Mouse (Mus musculus): ENCODE results near the gene Spred2. TPM values are rescaled to one million over a fixed set of nuclear protein-coding genes. Genes with fewer than 3 reads are reported as not detected.

The Spred2 gene
- polyA plus RNA-seq, 1 experiment from 2014 or later, result 7.0 TPM

DNA sequence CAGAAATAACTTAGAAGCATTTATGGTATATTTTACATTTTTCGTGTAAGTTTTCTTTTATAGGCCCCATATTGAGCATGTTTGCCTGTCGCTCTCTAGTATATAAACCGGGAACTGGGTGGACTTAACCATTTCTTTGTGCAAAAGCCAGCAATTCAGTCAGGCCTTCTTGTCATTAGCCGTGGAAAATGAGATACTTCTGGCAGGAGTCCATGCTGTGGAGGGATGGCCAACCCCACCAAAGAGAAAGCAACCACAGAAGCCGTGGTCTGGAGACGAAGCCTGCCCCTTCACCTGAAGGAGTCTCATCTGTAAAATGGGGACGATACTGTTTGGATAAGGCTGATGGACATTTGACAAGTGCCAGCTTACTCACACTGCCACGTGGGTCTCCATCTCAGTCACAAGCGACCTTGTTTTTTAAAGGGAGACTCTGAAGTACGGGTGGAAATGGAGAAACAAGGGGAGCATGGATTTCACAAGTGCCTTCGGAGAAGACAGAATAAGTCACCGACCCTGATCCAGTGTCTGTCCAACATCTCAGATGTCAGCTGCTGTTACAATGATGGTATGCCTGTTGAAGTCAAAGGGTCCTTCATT lies 37.7 kb downstream of the Spred2 start:
- no peaks in the 10 kb centered on the region for H3K9me3 ChIP-seq (ENCODE audit: low read depth, low read length)
- no peaks in the 10 kb centered on the region for H3K27me3 ChIP-seq (ENCODE audit: insufficient read depth, low read length)
- peak; percentile 76 for DNase-seq
- no peak overlapping the region for H3K4me2 ChIP-seq
- no peak overlapping the region for H3K27ac ChIP-seq (ENCODE audit: low read depth)
- no peak for TF ChIP-seq CTCF (IDR thresholded peaks at IDR 0.05; ENCODE audit: low read depth)
- H3K4me1 ChIP-seq (ENCODE audit: insufficient read depth), result peaks cover 31% of the 10 kb centered on the region
- no peak for ATAC-seq (ENCODE audit: insufficient read depth)
- H3K9ac ChIP-seq, result no peak overlapping the region
- H3K36me3 ChIP-seq (ENCODE audit: insufficient read depth), result no peaks in the 10 kb centered on the region
- WGBS, result 55% methylated on average over 12 of the region's 12 CpGs
- H3K4me3 ChIP-seq (ENCODE audit: low read depth, low read length), result no peak overlapping the region

DNA sequence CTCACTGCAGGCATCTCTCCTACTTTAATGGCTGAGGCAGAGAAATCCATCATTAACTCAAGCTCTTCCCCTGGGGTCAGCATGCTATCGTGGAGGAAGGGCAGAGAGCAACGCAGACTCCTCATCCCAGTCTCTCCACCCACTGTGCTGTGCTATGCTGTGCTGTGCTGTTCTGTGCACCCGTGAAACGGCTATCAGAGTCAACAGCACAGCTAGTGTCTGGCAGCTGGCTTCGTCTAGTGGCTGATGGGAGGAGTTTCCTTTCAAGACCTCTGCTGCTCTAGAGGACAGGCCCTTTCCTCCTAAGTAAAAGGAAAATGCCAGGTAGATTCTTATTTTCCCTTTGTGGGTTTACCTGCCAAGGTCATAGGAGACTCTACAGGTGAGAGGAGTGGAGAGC lies 38.6 kb downstream of the Spred2 start:
- H3K36me3 ChIP-seq (ENCODE audit: insufficient read depth), result no peaks in the 10 kb centered on the region
- H3K9ac ChIP-seq, result no peak overlapping the region
- ATAC-seq (ENCODE audit: insufficient read depth) (peak; percentile 52; the same call in 1 of the 2 replicates), DNase-seq (peak; percentile 53)
- no peaks in the 10 kb centered on the region for H3K9me3 ChIP-seq (ENCODE audit: low read depth, low read length)
- no peak overlapping the region for H3K4me2 ChIP-seq
- WGBS, result 14% methylated on average over 5 of the region's 5 CpGs
- no peak for TF ChIP-seq CTCF (IDR thresholded peaks at IDR 0.05; ENCODE audit: low read depth)
- H3K27ac ChIP-seq (ENCODE audit: low read depth), result no peak overlapping the region; the same call in 1 of the 2 replicates
- no peak overlapping the region for H3K4me3 ChIP-seq (ENCODE audit: low read depth, low read length)
- peaks cover 31% of the 10 kb centered on the region for H3K4me1 ChIP-seq (ENCODE audit: insufficient read depth)
- H3K27me3 ChIP-seq (ENCODE audit: insufficient read depth, low read length), result no peaks in the 10 kb centered on the region

DNA sequence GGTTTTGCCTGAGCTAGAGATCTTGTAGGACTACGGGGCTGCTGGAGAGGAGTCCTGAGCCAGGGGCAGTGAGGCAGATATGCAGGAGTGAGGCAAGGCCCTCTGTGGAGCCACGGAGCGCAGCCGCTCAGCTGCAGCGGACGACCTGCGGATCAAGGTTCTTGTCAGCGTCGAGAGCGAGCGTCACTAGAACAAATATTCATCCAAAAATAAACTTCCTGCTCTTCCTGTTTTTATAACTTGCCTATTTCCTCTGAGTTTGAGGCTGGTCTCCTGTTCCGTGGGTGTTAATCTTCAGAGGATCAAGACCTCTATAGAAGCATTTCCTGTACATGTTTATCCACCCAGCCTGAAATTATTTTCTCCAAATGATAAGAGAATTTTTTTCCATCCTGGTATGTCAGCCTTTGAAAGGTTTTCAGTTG lies 39.6 kb downstream of the Spred2 start:
- peak; percentile 72 for DNase-seq
- Histone ChIP-seq H3K27ac (ENCODE audit: low read depth) (peak overlapping the region; percentile 50; the same call in 1 of the 2 replicates), H3K4me2 (peak overlapping the region; percentile 18; the same call in 1 of the 2 replicates), H3K4me3 (ENCODE audit: low read depth, low read length) (no peak overlapping the region), H3K9me3 (ENCODE audit: low read depth, low read length) (no peaks in the 10 kb centered on the region), H3K9ac (no peak overlapping the region; the same call in 1 of the 2 replicates), H3K4me1 (ENCODE audit: insufficient read depth) (peaks cover 31% of the 10 kb centered on the region), H3K27me3 (ENCODE audit: insufficient read depth, low read length) (no peaks in the 10 kb centered on the region), H3K36me3 (ENCODE audit: insufficient read depth) (no peaks in the 10 kb centered on the region)
- 12% methylated on average over 12 of the region's 12 CpGs for whole genome bisulfite sequencing
- peak; percentile 47 for ATAC-seq (ENCODE audit: insufficient read depth)
- TF ChIP-seq CTCF (IDR thresholded peaks at IDR 0.05; ENCODE audit: low read depth), result no peak

DNA sequence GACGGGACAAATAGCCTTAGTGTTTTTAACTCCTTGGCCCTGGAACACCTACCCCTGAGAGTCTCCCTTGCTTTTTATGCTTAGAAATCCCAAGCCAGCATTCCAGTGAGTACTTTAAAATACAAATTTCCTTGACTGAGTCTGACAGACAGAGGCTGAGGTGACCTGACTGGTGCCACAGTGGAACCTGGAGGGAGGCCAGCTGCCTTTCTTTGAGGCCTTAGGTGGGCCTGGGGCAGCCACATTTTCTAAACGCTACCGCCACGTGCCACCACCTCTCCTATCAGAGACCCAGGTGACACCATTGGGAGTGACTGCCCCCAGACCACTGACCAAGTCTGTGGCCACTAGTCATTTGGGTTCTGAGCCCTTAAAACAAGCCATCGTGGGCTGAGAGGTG lies 40.2 kb downstream of the Spred2 start:
- ATAC-seq (ENCODE audit: insufficient read depth) (no peak), DNase-seq (no peak)
- no peaks in the 10 kb centered on the region for H3K9me3 ChIP-seq (ENCODE audit: low read depth, low read length)
- no peak overlapping the region for H3K9ac ChIP-seq
- H3K4me2 ChIP-seq, result no peak overlapping the region
- 67% methylated on average over 5 of the region's 5 CpGs for WGBS
- H3K36me3 ChIP-seq (ENCODE audit: insufficient read depth), result no peaks in the 10 kb centered on the region
- H3K4me3 ChIP-seq (ENCODE audit: low read depth, low read length), result no peak overlapping the region
- no peaks in the 10 kb centered on the region for H3K27me3 ChIP-seq (ENCODE audit: insufficient read depth, low read length)
- TF ChIP-seq CTCF (IDR thresholded peaks at IDR 0.05; ENCODE audit: low read depth), result no peak
- H3K27ac ChIP-seq (ENCODE audit: low read depth), result peak overlapping the region; percentile 46; the same call in 1 of the 2 replicates
- H3K4me1 ChIP-seq (ENCODE audit: insufficient read depth), result peaks cover 33% of the 10 kb centered on the region

DNA sequence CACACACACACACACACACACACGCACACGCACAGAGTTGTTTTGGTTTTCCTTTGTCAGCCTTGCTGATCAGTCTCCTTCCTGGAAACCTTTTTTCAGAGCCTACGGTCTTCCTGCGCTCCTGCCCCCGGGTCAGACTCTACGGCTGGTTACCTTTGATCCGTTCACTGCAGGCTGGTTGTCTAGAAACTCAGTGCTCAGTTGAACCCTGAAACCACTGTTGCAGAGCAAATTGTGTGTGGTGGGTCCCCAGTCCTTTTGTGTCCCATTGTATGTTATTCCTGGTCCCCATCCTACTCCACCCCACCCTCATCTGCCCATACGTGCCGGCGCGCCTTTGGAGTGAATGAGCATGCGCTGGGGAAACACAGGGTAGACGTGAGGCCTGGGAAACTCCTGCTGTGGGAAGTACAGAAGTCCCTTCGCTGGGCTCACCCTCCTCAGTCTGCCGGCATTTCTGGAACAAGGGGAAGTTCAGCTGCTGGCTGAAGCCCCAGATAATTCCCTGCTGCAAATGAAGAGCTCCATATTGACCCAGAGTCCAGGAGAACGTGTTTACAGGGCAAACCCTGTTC lies 40.9 kb downstream of the Spred2 start:
- no peak for TF ChIP-seq CTCF (IDR thresholded peaks at IDR 0.05; ENCODE audit: low read depth)
- H3K36me3 ChIP-seq (ENCODE audit: insufficient read depth), result no peaks in the 10 kb centered on the region
- H3K4me2 ChIP-seq, result no peak overlapping the region
- ATAC-seq (ENCODE audit: insufficient read depth) (no peak), DNase-seq (peak; percentile 33)
- H3K4me1 ChIP-seq (ENCODE audit: insufficient read depth), result peaks cover 34% of the 10 kb centered on the region
- H3K27ac ChIP-seq (ENCODE audit: low read depth), result peak overlapping the region; percentile 50; the same call in 1 of the 2 replicates
- 64% methylated on average over 16 of the region's 16 CpGs for WGBS
- no peaks in the 10 kb centered on the region for H3K9me3 ChIP-seq (ENCODE audit: low read depth, low read length)
- no peaks in the 10 kb centered on the region for H3K27me3 ChIP-seq (ENCODE audit: insufficient read depth, low read length)
- no peak overlapping the region for H3K9ac ChIP-seq
- H3K4me3 ChIP-seq (ENCODE audit: low read depth, low read length), result no peak overlapping the region

DNA sequence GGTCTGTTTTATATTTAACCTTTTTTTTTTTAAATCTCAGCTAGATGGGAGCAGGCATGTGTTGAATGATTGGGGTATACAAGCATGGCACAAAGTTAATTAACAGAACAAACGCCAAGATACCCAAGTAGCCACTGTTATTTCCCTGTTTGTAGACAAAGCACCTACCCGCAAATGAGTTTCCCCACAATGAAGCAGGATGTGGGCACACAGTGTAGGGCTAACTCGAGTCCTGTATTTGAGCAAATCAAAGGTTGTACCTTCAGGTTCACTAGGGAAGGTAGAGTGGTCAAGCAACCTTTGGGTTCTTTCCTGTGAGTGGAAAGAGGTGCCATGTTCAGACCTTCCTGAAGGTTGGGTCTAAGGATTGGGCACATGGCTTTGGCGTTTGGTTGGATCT lies 41.5 kb downstream of the Spred2 start:
- H3K36me3 ChIP-seq (ENCODE audit: insufficient read depth), result no peaks in the 10 kb centered on the region
- TF ChIP-seq CTCF (IDR thresholded peaks at IDR 0.05; ENCODE audit: low read depth), result no peak
- DNase-seq (no peak), ATAC-seq (ENCODE audit: insufficient read depth) (no peak)
- WGBS, result 80% methylated on average over 4 of the region's 4 CpGs
- no peaks in the 10 kb centered on the region for H3K9me3 ChIP-seq (ENCODE audit: low read depth, low read length)
- H3K4me2 ChIP-seq, result no peak overlapping the region
- H3K4me1 ChIP-seq (ENCODE audit: insufficient read depth), result peaks cover 34% of the 10 kb centered on the region
- no peaks in the 10 kb centered on the region for H3K27me3 ChIP-seq (ENCODE audit: insufficient read depth, low read length)
- H3K4me3 ChIP-seq (ENCODE audit: low read depth, low read length), result no peak overlapping the region
- no peak overlapping the region for H3K27ac ChIP-seq (ENCODE audit: low read depth)
- H3K9ac ChIP-seq, result no peak overlapping the region

DNA sequence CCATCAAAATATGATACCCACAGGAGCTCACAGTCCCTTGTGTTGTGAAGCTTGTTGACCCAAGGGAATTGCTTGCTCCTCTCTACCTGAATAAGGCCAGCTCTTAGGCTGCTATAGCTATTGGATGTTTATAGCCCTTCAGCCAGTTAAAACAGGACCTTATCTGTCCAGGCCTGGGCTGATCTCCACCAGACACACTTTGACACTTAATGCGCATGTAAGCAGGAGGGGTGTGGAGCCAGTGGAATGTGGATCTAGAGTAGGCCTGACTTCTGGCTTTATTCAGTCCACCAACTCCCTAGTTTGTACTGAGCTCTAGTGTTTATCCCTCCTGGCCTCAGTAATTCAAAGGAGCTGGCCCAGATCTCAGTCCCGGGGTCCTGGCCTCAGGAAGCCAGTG lies 42.1 kb downstream of the Spred2 start:
- H3K9ac ChIP-seq, result no peak overlapping the region
- no peaks in the 10 kb centered on the region for H3K36me3 ChIP-seq (ENCODE audit: insufficient read depth)
- H3K27me3 ChIP-seq (ENCODE audit: insufficient read depth, low read length), result no peaks in the 10 kb centered on the region
- WGBS, result 56% methylated on average over 2 of the region's 2 CpGs
- DNase-seq (no peak), ATAC-seq (ENCODE audit: insufficient read depth) (no peak)
- H3K4me1 ChIP-seq (ENCODE audit: insufficient read depth), result peaks cover 34% of the 10 kb centered on the region
- no peak for TF ChIP-seq CTCF (IDR thresholded peaks at IDR 0.05; ENCODE audit: low read depth)
- H3K4me2 ChIP-seq, result no peak overlapping the region
- no peak overlapping the region for H3K27ac ChIP-seq (ENCODE audit: low read depth)
- H3K9me3 ChIP-seq (ENCODE audit: low read depth, low read length), result no peaks in the 10 kb centered on the region
- H3K4me3 ChIP-seq (ENCODE audit: low read depth, low read length), result no peak overlapping the region
